Mouse (Mus musculus): ENCODE results near the gene Ubxn6. TPM values are rescaled to one million over a fixed set of nuclear protein-coding genes. Genes with fewer than 3 reads are reported as not detected.
"Not testable (repeated sequence)": the region's sequence is repeated elsewhere in the genome, so short reads cannot be mapped to it uniquely, and the experiment has no call there.

The Ubxn6 gene
- polyA plus RNA-seq, 1 experiment from 2014 or later: 69.9 TPM

GRCm38 (mm10) chr17:56092312-56092711 lies 17.5 kb upstream of the Ubxn6 start:
- H3K27ac ChIP-seq (ENCODE audit: low read depth, low read length): no peak overlapping the region
- no peak overlapping the region for H3K4me3 ChIP-seq (ENCODE audit: low read depth, low read length)
- H3K27me3 ChIP-seq (ENCODE audit: control insufficient read depth, insufficient read depth, low read length): no peaks in the 10 kb centered on the region
- no peak for ATAC-seq (ENCODE audit: low read depth)
- no peak overlapping the region for H3K4me2 ChIP-seq (ENCODE audit: low read depth, low read length)
- H3K9me3 ChIP-seq (ENCODE audit: control insufficient read depth, low read length): no peaks in the 10 kb centered on the region
- 81% methylated on average over 1 of the region's 1 CpGs for WGBS
- H3K4me1 ChIP-seq (ENCODE audit: control insufficient read depth, insufficient read depth, low read length): no peaks in the 10 kb centered on the region
- no peak overlapping the region for H3K9ac ChIP-seq (replicated peaks; ENCODE audit: low read depth, low read length)
- H3K36me3 ChIP-seq (ENCODE audit: control insufficient read depth, insufficient read depth, low read length): peaks cover 23% of the 10 kb centered on the region

GRCm38 (mm10) chr17:56080781-56081585 lies 6.2 kb upstream of the Ubxn6 start:
- ATAC-seq (ENCODE audit: low read depth): peak; percentile 47; the same call in 1 of the 2 replicates
- peaks cover 22% of the 10 kb centered on the region for H3K4me1 ChIP-seq (ENCODE audit: control insufficient read depth, insufficient read depth, low read length)
- peaks cover 13% of the 10 kb centered on the region; the same call in 1 of the 2 replicates for H3K36me3 ChIP-seq (ENCODE audit: control insufficient read depth, insufficient read depth, low read length)
- 5% methylated on average over 8 of the region's 8 CpGs for WGBS
- H3K4me3 ChIP-seq (ENCODE audit: low read depth, low read length): peak overlapping the region; percentile 75
- H3K27ac ChIP-seq (ENCODE audit: low read depth, low read length): no peak overlapping the region
- H3K4me2 ChIP-seq (ENCODE audit: low read depth, low read length): peak overlapping the region; percentile 96
- H3K27me3 ChIP-seq (ENCODE audit: control insufficient read depth, insufficient read depth, low read length): no peaks in the 10 kb centered on the region
- peak overlapping the region; percentile 74 for H3K9ac ChIP-seq (replicated peaks; ENCODE audit: low read depth, low read length)
- no peaks in the 10 kb centered on the region for H3K9me3 ChIP-seq (ENCODE audit: control insufficient read depth, low read length)

- Histone ChIP-seq H3K27ac (ENCODE audit: low read depth, low read length) (peak overlapping the region; percentile 13; the same call in 1 of the 2 replicates), H3K4me1 (ENCODE audit: control insufficient read depth, insufficient read depth, low read length) (peaks cover 22% of the 10 kb centered on the region), H3K4me3 (ENCODE audit: low read depth, low read length) (peak overlapping the region; percentile 75), H3K36me3 (ENCODE audit: control insufficient read depth, insufficient read depth, low read length) (peaks cover 13% of the 10 kb centered on the region; the same call in 1 of the 2 replicates), H3K27me3 (ENCODE audit: control insufficient read depth, insufficient read depth, low read length) (no peaks in the 10 kb centered on the region), H3K4me2 (ENCODE audit: low read depth, low read length) (peak overlapping the region; percentile 96), H3K9me3 (ENCODE audit: control insufficient read depth, low read length) (no peaks in the 10 kb centered on the region), H3K9ac (replicated peaks; ENCODE audit: low read depth, low read length) (peak overlapping the region; percentile 74)
- ATAC-seq (ENCODE audit: low read depth): no peak
- WGBS: 2% methylated on average over 11 of the region's 11 CpGs
Measured at GRCm38 (mm10) chr17:56079921-56080320, 5.1 kb upstream of the Ubxn6 start.

GRCm38 (mm10) chr17:56078880-56079795 lies 4.3 kb upstream of the Ubxn6 start, which contains the start of gene Hdgfl2:
TSS of gene Hdgfl2 (plus strand) at chr17:56079634.
- ATAC-seq (ENCODE audit: low read depth): peak; percentile 92
- Histone ChIP-seq H3K4me1 (ENCODE audit: control insufficient read depth, insufficient read depth, low read length) (peaks cover 25% of the 10 kb centered on the region), H3K4me3 (ENCODE audit: low read depth, low read length) (peak within 1 kb of the TSS; percentile 75), H3K9me3 (ENCODE audit: control insufficient read depth, low read length) (no peaks in the 10 kb centered on the region), H3K9ac (replicated peaks; ENCODE audit: low read depth, low read length) (peak within 1 kb of the TSS; percentile 74), H3K36me3 (ENCODE audit: control insufficient read depth, insufficient read depth, low read length) (peaks cover 8% of the 10 kb centered on the region; the same call in 1 of the 2 replicates), H3K4me2 (ENCODE audit: low read depth, low read length) (peak within 1 kb of the TSS; percentile 96), H3K27me3 (ENCODE audit: control insufficient read depth, insufficient read depth, low read length) (no peaks in the 10 kb centered on the region), H3K27ac (ENCODE audit: low read depth, low read length) (peak within 1 kb of the TSS; percentile 41; the same call in 1 of the 2 replicates)
- under 1% methylated on average over 60 of the region's 61 CpGs for WGBS

- not testable (repeated sequence) for H3K27ac ChIP-seq (ENCODE audit: low read depth, low read length); H3K9me3 ChIP-seq (ENCODE audit: control insufficient read depth, low read length); H3K36me3 ChIP-seq (ENCODE audit: control insufficient read depth, insufficient read depth, low read length); ATAC-seq (ENCODE audit: low read depth); H3K27me3 ChIP-seq (ENCODE audit: control insufficient read depth, insufficient read depth, low read length); H3K9ac ChIP-seq (replicated peaks; ENCODE audit: low read depth, low read length)
- WGBS: 69% methylated on average over 9 of the region's 9 CpGs
- H3K4me3 ChIP-seq (ENCODE audit: low read depth, low read length): peak overlapping the region; percentile 75; the same call in 1 of the 2 replicates
- peaks cover 28% of the 10 kb centered on the region for H3K4me1 ChIP-seq (ENCODE audit: control insufficient read depth, insufficient read depth, low read length)
- peak overlapping the region; percentile 27; the same call in 1 of the 2 replicates for H3K4me2 ChIP-seq (ENCODE audit: low read depth, low read length)
Measured at GRCm38 (mm10) chr17:56078361-56078760, 3.5 kb upstream of the Ubxn6 start.

- H3K4me3 ChIP-seq (ENCODE audit: low read depth, low read length): no peak overlapping the region
- H3K27me3 ChIP-seq (ENCODE audit: control insufficient read depth, insufficient read depth, low read length): no peaks in the 10 kb centered on the region
- peaks cover 8% of the 10 kb centered on the region; the same call in 1 of the 2 replicates for H3K36me3 ChIP-seq (ENCODE audit: control insufficient read depth, insufficient read depth, low read length)
- H3K4me2 ChIP-seq (ENCODE audit: low read depth, low read length): no peak overlapping the region
- peaks cover 28% of the 10 kb centered on the region for H3K4me1 ChIP-seq (ENCODE audit: control insufficient read depth, insufficient read depth, low read length)
- no peak overlapping the region for H3K27ac ChIP-seq (ENCODE audit: low read depth, low read length)
- ATAC-seq (ENCODE audit: low read depth): no peak
- H3K9me3 ChIP-seq (ENCODE audit: control insufficient read depth, low read length): no peaks in the 10 kb centered on the region
- H3K9ac ChIP-seq (replicated peaks; ENCODE audit: low read depth, low read length): no peak overlapping the region
- 91% methylated on average over 5 of the region's 5 CpGs for WGBS
Measured at GRCm38 (mm10) chr17:56077523-56077922, 2.7 kb upstream of the Ubxn6 start.

- peak; percentile 29 for ATAC-seq (ENCODE audit: low read depth)
- H3K27ac ChIP-seq (ENCODE audit: low read depth, low read length): peak overlapping the region; percentile 85
- no peaks in the 10 kb centered on the region for H3K27me3 ChIP-seq (ENCODE audit: control insufficient read depth, insufficient read depth, low read length)
- no peaks in the 10 kb centered on the region for H3K9me3 ChIP-seq (ENCODE audit: control insufficient read depth, low read length)
- peaks cover 33% of the 10 kb centered on the region for H3K36me3 ChIP-seq (ENCODE audit: control insufficient read depth, insufficient read depth, low read length)
- peak overlapping the region; percentile 73 for H3K9ac ChIP-seq (replicated peaks; ENCODE audit: low read depth, low read length)
- peaks cover 7% of the 10 kb centered on the region; the same call in 1 of the 2 replicates for H3K4me1 ChIP-seq (ENCODE audit: control insufficient read depth, insufficient read depth, low read length)
- 8% methylated on average over 22 of the region's 22 CpGs for WGBS
- peak overlapping the region; percentile 60 for H3K4me2 ChIP-seq (ENCODE audit: low read depth, low read length)
- H3K4me3 ChIP-seq (ENCODE audit: low read depth, low read length): peak overlapping the region; percentile 74
Measured at GRCm38 (mm10) chr17:56074097-56074826, 566 bp downstream of the Ubxn6 start.

- Histone ChIP-seq H3K27ac (ENCODE audit: low read depth, low read length) (no peak overlapping the region), H3K9me3 (ENCODE audit: control insufficient read depth, low read length) (no peaks in the 10 kb centered on the region), H3K4me1 (ENCODE audit: control insufficient read depth, insufficient read depth, low read length) (peaks cover 7% of the 10 kb centered on the region; the same call in 1 of the 2 replicates), H3K36me3 (ENCODE audit: control insufficient read depth, insufficient read depth, low read length) (peaks cover 53% of the 10 kb centered on the region), H3K27me3 (ENCODE audit: control insufficient read depth, insufficient read depth, low read length) (no peaks in the 10 kb centered on the region), H3K4me3 (ENCODE audit: low read depth, low read length) (no peak overlapping the region), H3K9ac (replicated peaks; ENCODE audit: low read depth, low read length) (no peak overlapping the region), H3K4me2 (ENCODE audit: low read depth, low read length) (no peak overlapping the region)
- WGBS: 96% methylated on average over 5 of the region's 5 CpGs
- no peak for ATAC-seq (ENCODE audit: low read depth)
Measured at GRCm38 (mm10) chr17:56072243-56072642, 2.6 kb downstream of the Ubxn6 start.

All from neural tube, embryonic 14.5 days (tissue).